Mouse (Mus musculus) CD4-positive, CD25-positive, alpha-beta regulatory T cell, adult 2 months (primary cell): Measurements from ENCODE around the gene Mtmr2.
"Not testable (repeated sequence)": the region's sequence is repeated elsewhere in the genome, so short reads cannot be mapped to it uniquely, and the experiment has no call there.

Source experiments
- DNase-seq: peaks from one replicate; pipeline ENCODE4 v3.0.0-alpha.2; 2012; ENCODE audit warnings: low read depth, low spot score

The Mtmr2 gene

GRCm38 (mm10) chr9:13748404-13748797 lies at the start of gene Mtmr2:
TSS of gene Mtmr2 (plus strand) at chr9:13748410.
- no peak for DNase-seq

GRCm38 (mm10) chr9:13699061-13699780 lies 49.0 kb upstream of the Mtmr2 start:
- no peak for DNase-seq

GRCm38 (mm10) chr9:13699781-13700116 lies 48.5 kb upstream of the Mtmr2 start:
- DNase-seq = no peak

- peak; percentile 77 for DNase-seq
Measured at GRCm38 (mm10) chr9:13701773-13702172, 46.4 kb upstream of the Mtmr2 start.

GRCm38 (mm10) chr9:13703100-13703499 lies 45.1 kb upstream of the Mtmr2 start:
- no peak for DNase-seq

- no peak for DNase-seq
Measured at GRCm38 (mm10) chr9:13704917-13705316, 43.3 kb upstream of the Mtmr2 start.

GRCm38 (mm10) chr9:13707066-13707555 lies 41.1 kb upstream of the Mtmr2 start:
- no peak for DNase-seq

GRCm38 (mm10) chr9:13709436-13709835 lies 38.8 kb upstream of the Mtmr2 start:
- DNase-seq = no peak

GRCm38 (mm10) chr9:13715891-13716290 lies 32.3 kb upstream of the Mtmr2 start:
- not testable (repeated sequence) for DNase-seq

GRCm38 (mm10) chr9:13716316-13717099 lies 31.7 kb upstream of the Mtmr2 start:
- peak; percentile 87 for DNase-seq

GRCm38 (mm10) chr9:13748798-13749674 lies 826 bp downstream of the Mtmr2 start:
- peak; percentile 97 for DNase-seq

- no peak for DNase-seq
Measured at GRCm38 (mm10) chr9:13749675-13749998, 1.4 kb downstream of the Mtmr2 start.

- no peak for DNase-seq
Measured at GRCm38 (mm10) chr9:13752543-13752942, 4.3 kb downstream of the Mtmr2 start.

- no peak for DNase-seq
Measured at GRCm38 (mm10) chr9:13760430-13760829, 12.2 kb downstream of the Mtmr2 start.

- DNase-seq = no peak
Measured at GRCm38 (mm10) chr9:13765624-13766023, 17.4 kb downstream of the Mtmr2 start.

GRCm38 (mm10) chr9:13766570-13766969 lies 18.4 kb downstream of the Mtmr2 start:
- DNase-seq = no peak

- DNase-seq = no peak
Measured at GRCm38 (mm10) chr9:13774732-13775131, 26.5 kb downstream of the Mtmr2 start.

GRCm38 (mm10) chr9:13781985-13782384 lies 33.8 kb downstream of the Mtmr2 start:
- DNase-seq = no peak

- DNase-seq = not testable (repeated sequence)
Measured at GRCm38 (mm10) chr9:13790864-13791263, 42.7 kb downstream of the Mtmr2 start.

GRCm38 (mm10) chr9:13794302-13794701 lies 46.1 kb downstream of the Mtmr2 start:
- no peak for DNase-seq

GRCm38 (mm10) chr9:13794756-13795155 lies 46.5 kb downstream of the Mtmr2 start:
- no peak for DNase-seq

GRCm38 (mm10) chr9:13804480-13804879 lies 56.3 kb downstream of the Mtmr2 start:
- DNase-seq = no peak
